Mouse (Mus musculus): ENCODE measurements around the gene Ebf1. TPM values are rescaled to one million over a fixed set of nuclear protein-coding genes. Genes with fewer than 3 reads are reported as not detected.
A peak's percentile ranks its signal among the peaks of the same experiment; 100 is the strongest.

Ebf1 gene
- polyA plus RNA-seq, 1 experiment = 2.3 TPM

DNA sequence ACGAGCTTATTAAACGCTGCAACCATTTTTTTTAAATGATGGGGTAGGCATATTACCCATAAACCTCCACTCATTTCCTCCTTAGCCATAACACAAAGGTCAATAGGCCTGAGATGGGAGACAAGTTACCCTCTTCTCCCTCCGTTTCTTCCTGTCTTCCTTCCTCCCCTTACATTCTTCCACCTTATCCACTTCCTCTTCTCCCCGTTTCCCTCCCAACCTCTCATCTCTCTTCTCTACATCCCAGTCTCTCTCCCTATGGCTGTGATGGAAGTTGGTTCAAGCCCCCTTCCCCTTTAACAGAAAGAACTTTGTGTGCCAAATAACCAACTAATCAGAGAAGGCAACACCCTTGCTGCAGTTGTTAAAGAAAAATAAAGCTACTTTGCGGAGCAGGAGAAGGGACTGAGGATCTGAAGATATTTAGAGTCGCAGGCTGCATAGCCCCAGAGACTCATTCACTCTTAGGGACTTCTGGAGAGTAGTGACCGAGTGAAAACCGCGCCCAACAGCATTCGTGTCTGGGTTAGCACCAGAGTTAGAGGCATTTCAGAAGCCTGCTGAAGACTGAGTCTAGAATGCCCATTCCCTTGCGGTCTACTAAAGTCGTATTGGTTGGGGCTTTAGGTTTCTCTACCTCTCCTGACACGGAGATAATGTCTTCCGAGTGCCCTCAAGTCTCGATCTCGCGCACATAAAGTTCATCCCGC lies 884 bp upstream of the Ebf1 start:
- H3K4me1 ChIP-seq (ENCODE audit: control insufficient read depth, insufficient read depth, low read length) = no peaks in the 10 kb centered on the region
- peak overlapping the region; percentile 23 for H3K9ac ChIP-seq (ENCODE audit: low read depth, poor library complexity, severe bottlenecking)
- TF ChIP-seq CTCF (IDR thresholded peaks at IDR 0.05; ENCODE audit: low read depth, low read length) (no peak), POLR2A (IDR thresholded peaks at IDR 0.05; ENCODE audit: insufficient read depth, low read length) (no peak), EP300 (IDR thresholded peaks at IDR 0.05; ENCODE audit: insufficient read depth, low read depth, low read length) (no peak)
- H3K4me3 ChIP-seq (ENCODE audit: low read depth, low read length) = peak overlapping the region; percentile 77
- no peak overlapping the region for H3K27ac ChIP-seq (ENCODE audit: insufficient read depth, low read length)
- no peaks in the 10 kb centered on the region for H3K36me3 ChIP-seq (ENCODE audit: control insufficient read depth, insufficient read depth, low read length, poor library complexity, severe bottlenecking)
- no peaks in the 10 kb centered on the region for H3K9me3 ChIP-seq (replicated peaks; ENCODE audit: control insufficient read depth, insufficient read depth, low read length, poor library complexity, severe bottlenecking)
- H3K27me3 ChIP-seq (ENCODE audit: control insufficient read depth, insufficient read depth, low read length, poor library complexity, severe bottlenecking) = peaks cover 26% of the 10 kb centered on the region

DNA sequence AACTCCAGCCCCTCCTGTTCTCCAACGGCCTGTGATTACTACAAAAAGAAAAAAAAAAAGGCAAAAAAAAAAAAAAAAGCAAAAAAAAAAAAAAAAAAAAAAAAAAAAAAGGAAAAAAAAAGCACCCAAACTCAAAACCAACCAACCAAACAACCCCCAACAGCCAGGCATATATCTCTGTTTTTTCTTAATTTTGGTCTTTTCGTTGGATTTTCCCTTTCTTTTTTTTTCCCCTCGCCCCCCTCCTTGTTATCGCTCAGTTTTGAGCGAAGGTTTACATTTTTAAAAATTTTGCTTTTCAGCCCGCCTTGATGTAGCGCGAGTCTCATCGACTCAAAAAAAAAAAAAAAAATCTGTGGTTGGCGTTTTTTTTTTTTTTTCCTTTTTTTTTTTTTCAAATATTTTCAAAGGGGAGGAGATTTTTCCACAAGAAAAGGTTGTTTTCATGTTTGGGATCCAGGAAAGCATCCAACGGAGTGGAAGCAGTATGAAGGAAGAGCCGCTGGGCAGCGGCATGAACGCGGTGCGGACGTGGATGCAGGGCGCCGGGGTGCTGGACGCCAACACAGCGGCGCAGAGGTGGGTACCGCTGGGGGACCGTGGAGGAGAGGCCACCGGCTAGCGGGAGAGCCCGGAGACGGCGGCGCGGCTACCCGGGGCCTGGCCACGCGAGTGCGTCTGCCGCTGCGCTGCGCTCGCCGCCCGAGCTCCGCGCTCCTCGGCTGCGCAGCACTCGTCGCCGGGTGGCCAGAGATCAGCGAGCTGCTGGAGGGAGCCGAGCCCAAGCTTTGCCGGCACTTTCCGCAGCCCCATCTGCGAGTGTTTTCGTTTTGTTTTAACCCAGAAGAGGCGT lies 843 bp downstream of the Ebf1 start:
- Histone ChIP-seq H3K27me3 (ENCODE audit: control insufficient read depth, insufficient read depth, low read length, poor library complexity, severe bottlenecking) (peaks cover 21% of the 10 kb centered on the region), H3K9ac (ENCODE audit: low read depth, poor library complexity, severe bottlenecking) (peak overlapping the region; percentile 39), H3K9me3 (replicated peaks; ENCODE audit: control insufficient read depth, insufficient read depth, low read length, poor library complexity, severe bottlenecking) (no peaks in the 10 kb centered on the region), H3K36me3 (ENCODE audit: control insufficient read depth, insufficient read depth, low read length, poor library complexity, severe bottlenecking) (no peaks in the 10 kb centered on the region), H3K27ac (ENCODE audit: insufficient read depth, low read length) (no peak overlapping the region), H3K4me1 (ENCODE audit: control insufficient read depth, insufficient read depth, low read length) (no peaks in the 10 kb centered on the region), H3K4me3 (ENCODE audit: low read depth, low read length) (peak overlapping the region; percentile 63)
- TF ChIP-seq POLR2A (IDR thresholded peaks at IDR 0.05; ENCODE audit: insufficient read depth, low read length) = no peak
- TF ChIP-seq CTCF (IDR thresholded peaks at IDR 0.05; ENCODE audit: low read depth, low read length) = no peak
- no peak for TF ChIP-seq EP300 (IDR thresholded peaks at IDR 0.05; ENCODE audit: insufficient read depth, low read depth, low read length)

DNA sequence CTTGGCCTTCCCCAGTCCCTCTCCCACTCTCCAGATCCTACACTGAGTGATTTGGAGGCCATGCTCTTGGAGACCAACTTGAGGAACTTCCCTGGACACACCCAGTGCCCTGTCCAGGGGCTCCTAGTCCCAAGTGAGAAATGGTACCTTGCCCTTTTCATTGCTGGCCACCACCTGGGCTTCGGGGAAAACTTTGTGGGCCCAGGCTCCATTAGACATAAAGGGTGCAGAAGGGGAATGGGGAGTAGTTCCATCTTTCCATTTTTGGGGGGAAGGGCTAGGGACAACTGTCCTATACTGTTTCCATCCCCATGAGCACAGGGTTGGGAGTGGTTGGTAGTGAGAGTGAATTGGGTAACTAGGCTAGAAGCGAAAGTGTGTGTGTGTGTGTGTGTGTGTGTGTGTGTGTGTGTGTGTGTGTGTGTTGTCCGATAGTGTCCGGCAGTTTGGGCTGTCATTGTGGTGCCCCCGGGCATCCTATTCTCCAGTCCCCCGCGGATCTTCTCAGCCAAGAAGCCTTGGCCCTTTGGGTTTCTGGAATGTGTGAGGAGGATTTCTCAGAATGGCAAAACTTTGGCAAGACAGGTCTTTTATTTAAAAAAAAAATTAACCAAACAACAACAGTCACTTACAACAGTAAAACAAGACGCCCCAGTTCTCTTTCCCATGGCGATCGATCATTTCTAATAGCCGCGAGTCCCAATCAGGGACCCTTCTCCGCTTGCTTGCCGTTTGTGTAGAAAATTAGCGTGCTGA lies 2.2 kb downstream of the Ebf1 start:
- TF ChIP-seq POLR2A (IDR thresholded peaks at IDR 0.05; ENCODE audit: insufficient read depth, low read length) (no peak), CTCF (IDR thresholded peaks at IDR 0.05; ENCODE audit: low read depth, low read length) (no peak), EP300 (IDR thresholded peaks at IDR 0.05; ENCODE audit: insufficient read depth, low read depth, low read length) (no peak)
- H3K9ac ChIP-seq (ENCODE audit: low read depth, poor library complexity, severe bottlenecking) = no peak overlapping the region
- H3K4me1 ChIP-seq (ENCODE audit: control insufficient read depth, insufficient read depth, low read length) = no peaks in the 10 kb centered on the region
- no peak overlapping the region for H3K27ac ChIP-seq (ENCODE audit: insufficient read depth, low read length)
- no peaks in the 10 kb centered on the region for H3K36me3 ChIP-seq (ENCODE audit: control insufficient read depth, insufficient read depth, low read length, poor library complexity, severe bottlenecking)
- peaks cover 17% of the 10 kb centered on the region for H3K27me3 ChIP-seq (ENCODE audit: control insufficient read depth, insufficient read depth, low read length, poor library complexity, severe bottlenecking)
- H3K9me3 ChIP-seq (replicated peaks; ENCODE audit: control insufficient read depth, insufficient read depth, low read length, poor library complexity, severe bottlenecking) = no peaks in the 10 kb centered on the region
- 0 out of 2 replicates have a peak overlapping the region, but pooled peaks have one; percentile 7 for H3K4me3 ChIP-seq (ENCODE audit: low read depth, low read length)

DNA sequence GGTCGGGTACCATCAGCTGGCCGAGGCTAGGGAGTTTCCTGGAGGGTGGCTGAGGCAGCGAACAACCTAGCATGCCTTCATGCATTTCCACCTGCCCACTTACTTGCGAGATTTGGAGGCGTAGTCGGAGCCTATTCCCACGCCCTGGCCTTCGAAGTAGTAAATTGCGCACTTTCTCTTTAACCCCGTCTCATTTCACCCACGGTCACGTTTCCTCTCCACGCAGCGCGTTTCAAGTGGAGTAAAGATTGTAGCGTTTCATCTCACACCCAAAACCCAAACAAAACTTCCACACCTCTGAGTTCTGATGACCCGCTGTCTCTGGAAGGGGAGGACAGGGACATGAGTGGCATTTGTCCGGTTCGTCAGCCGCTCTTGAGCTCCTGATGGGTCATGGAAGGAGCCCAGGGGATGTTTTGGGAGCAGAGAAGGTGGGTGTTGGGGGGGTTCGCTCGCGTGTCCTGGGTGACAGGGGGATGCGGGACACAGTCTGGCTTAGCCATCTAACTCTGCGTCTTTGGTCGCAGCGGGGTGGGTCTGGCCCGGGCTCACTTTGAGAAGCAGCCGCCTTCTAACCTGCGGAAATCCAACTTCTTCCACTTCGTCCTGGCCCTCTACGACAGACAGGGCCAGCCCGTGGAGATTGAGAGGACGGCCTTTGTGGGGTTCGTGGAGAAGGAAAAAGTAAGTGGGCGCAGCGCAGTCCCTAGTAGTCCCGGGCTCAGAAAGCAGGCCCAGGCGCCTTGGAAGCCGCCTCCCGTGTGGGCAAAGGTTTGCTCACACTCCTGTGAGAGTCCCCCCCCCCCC lies 3.0 kb downstream of the Ebf1 start:
- TF ChIP-seq CTCF (IDR thresholded peaks at IDR 0.05; ENCODE audit: low read depth, low read length) (no peak), EP300 (IDR thresholded peaks at IDR 0.05; ENCODE audit: insufficient read depth, low read depth, low read length) (no peak), POLR2A (IDR thresholded peaks at IDR 0.05; ENCODE audit: insufficient read depth, low read length) (no peak)
- Histone ChIP-seq H3K4me1 (ENCODE audit: control insufficient read depth, insufficient read depth, low read length) (no peaks in the 10 kb centered on the region), H3K36me3 (ENCODE audit: control insufficient read depth, insufficient read depth, low read length, poor library complexity, severe bottlenecking) (no peaks in the 10 kb centered on the region), H3K4me3 (ENCODE audit: low read depth, low read length) (peak overlapping the region; percentile 7; the same call in 1 of the 2 replicates), H3K27ac (ENCODE audit: insufficient read depth, low read length) (no peak overlapping the region), H3K9me3 (replicated peaks; ENCODE audit: control insufficient read depth, insufficient read depth, low read length, poor library complexity, severe bottlenecking) (no peaks in the 10 kb centered on the region), H3K27me3 (ENCODE audit: control insufficient read depth, insufficient read depth, low read length, poor library complexity, severe bottlenecking) (peaks cover 17% of the 10 kb centered on the region), H3K9ac (ENCODE audit: low read depth, poor library complexity, severe bottlenecking) (0 out of 2 replicates have a peak overlapping the region, but pooled peaks have one; percentile 16)

DNA sequence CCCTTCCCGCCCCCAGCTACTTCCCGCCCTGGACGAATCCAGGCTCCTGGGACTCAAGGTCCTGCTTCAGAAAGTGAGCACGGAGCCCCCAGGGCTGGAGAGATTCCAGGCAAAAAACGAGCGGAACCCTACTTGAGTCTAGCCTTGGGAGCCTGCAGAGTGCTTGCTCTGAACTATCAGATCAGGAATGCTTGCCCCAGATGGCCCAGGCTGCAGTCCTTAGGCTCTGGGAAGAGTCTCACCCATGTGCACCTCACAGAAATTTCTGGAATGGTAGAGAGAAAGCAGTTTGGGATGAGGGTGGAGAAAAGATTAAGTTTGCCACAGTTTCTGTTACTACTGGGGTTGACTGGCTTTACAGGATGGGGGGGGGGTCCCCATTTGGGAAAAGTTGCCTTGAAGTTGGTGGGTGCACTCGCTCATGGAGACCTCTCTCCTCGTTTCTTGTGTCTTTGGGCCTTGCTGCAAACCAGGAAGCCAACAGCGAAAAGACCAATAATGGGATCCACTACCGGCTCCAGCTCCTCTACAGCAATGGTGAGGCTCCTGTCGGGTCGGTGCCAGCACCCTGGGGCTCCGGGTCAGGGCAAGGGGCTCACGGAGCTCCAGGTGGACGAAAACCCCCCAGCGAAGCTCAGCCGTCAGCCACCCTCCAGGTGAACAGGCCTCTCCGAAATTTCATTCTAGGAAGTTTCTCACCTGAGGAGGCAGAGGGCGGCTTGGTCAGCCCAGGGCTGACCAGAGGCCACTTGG lies 3.8 kb downstream of the Ebf1 start:
- Histone ChIP-seq H3K27me3 (ENCODE audit: control insufficient read depth, insufficient read depth, low read length, poor library complexity, severe bottlenecking) (peaks cover 13% of the 10 kb centered on the region), H3K36me3 (ENCODE audit: control insufficient read depth, insufficient read depth, low read length, poor library complexity, severe bottlenecking) (no peaks in the 10 kb centered on the region), H3K9me3 (replicated peaks; ENCODE audit: control insufficient read depth, insufficient read depth, low read length, poor library complexity, severe bottlenecking) (no peaks in the 10 kb centered on the region), H3K4me3 (ENCODE audit: low read depth, low read length) (no peak overlapping the region), H3K27ac (ENCODE audit: insufficient read depth, low read length) (no peak overlapping the region), H3K9ac (ENCODE audit: low read depth, poor library complexity, severe bottlenecking) (0 out of 2 replicates have a peak overlapping the region, but pooled peaks have one; percentile 16), H3K4me1 (ENCODE audit: control insufficient read depth, insufficient read depth, low read length) (no peaks in the 10 kb centered on the region)
- no peak for TF ChIP-seq POLR2A (IDR thresholded peaks at IDR 0.05; ENCODE audit: insufficient read depth, low read length)
- no peak for TF ChIP-seq EP300 (IDR thresholded peaks at IDR 0.05; ENCODE audit: insufficient read depth, low read depth, low read length)
- no peak for TF ChIP-seq CTCF (IDR thresholded peaks at IDR 0.05; ENCODE audit: low read depth, low read length)
